Mouse (Mus musculus): ENCODE measurements around the gene Sbp.

GRCm38 (mm10) chr17:23969231-23969630 lies 27.8 kb downstream of the Sbp start:
- TF ChIP-seq CTCF (IDR thresholded peaks at IDR 0.05; ENCODE audit: borderline replicate concordance, control insufficient read depth, extremely low read depth, insufficient read depth, low read length, poor library complexity): no peak
- no peak for TF ChIP-seq POLR2A (IDR thresholded peaks at IDR 0.05; ENCODE audit: control insufficient read depth, extremely low read depth, insufficient read depth, low read length, poor library complexity)
